Mouse (Mus musculus) lung, embryonic 16.5 days (tissue): ENCODE results near the gene Pde4dip. TPM values are rescaled to one million over a fixed set of nuclear protein-coding genes. Genes with fewer than 3 reads are reported as not detected.

ENCODE experiments used
- ATAC-seq: fragments of 200-750 bp; cut with Nextera tagmentation; 2 replicates; pipeline ENCODE4 v1.8.0; 2017; ENCODE audit warnings: low read depth, mild to moderate bottlenecking, moderate library complexity
- H3K27ac ChIP-seq: fragments of 300-500 bp; sonication (generic); 2 replicates; pipeline ENCODE4 v1.5.1; 2014; ENCODE audit warnings: mild to moderate bottlenecking, control low read depth, low read length
- H3K27me3 ChIP-seq: fragments of 300-500 bp; sonication (generic); 2 replicates; pipeline ENCODE4 v1.6.1; 2014; ENCODE audit warnings: low read depth, low read length, mixed read lengths; ENCODE audit not compliant: control insufficient read depth, insufficient read depth
- H3K36me3 ChIP-seq: fragments of 300-500 bp; sonication (generic); 2 replicates; pipeline ENCODE4 v1.6.1; 2014; ENCODE audit warnings: low read length; ENCODE audit not compliant: control insufficient read depth, insufficient read depth
- H3K4me1 ChIP-seq: fragments of 300-500 bp; sonication (generic); replicated peaks from 2 replicates; pipeline ENCODE4 v1.6.1; 2014; ENCODE audit warnings: low read length, mixed read lengths; ENCODE audit not compliant: control insufficient read depth, insufficient read depth
- H3K4me2 ChIP-seq: fragments of 300-500 bp; sonication (generic); 2 replicates; pipeline ENCODE4 v1.6.1; 2014; ENCODE audit warnings: low read depth, low read length, control low read depth
- H3K4me3 ChIP-seq: fragments of 300-500 bp; sonication (generic); 2 replicates; pipeline ENCODE4 v1.5.1; 2014; ENCODE audit warnings: mild to moderate bottlenecking, low read length, control low read depth
- H3K9ac ChIP-seq: fragments of 300-500 bp; sonication (generic); 2 replicates; pipeline ENCODE4 v1.6.1; 2014; ENCODE audit warnings: low read length, control low read depth
- H3K9me3 ChIP-seq: fragments of 300-500 bp; sonication (generic); 2 replicates; pipeline ENCODE4 v1.6.1; 2016; ENCODE audit warnings: low read length; ENCODE audit not compliant: control insufficient read depth
- WGBS: fragments of 180-500 bp; shearing (Covaris S2); extraction: QIAGEN DNeasy Blood & Tissue Kit; methylation state at CpG from one replicate; pipeline ENCODE4 v1.1.7; 2014; 5-methylcytosine and 5-hydroxymethylcytosine counted together
- polyA plus RNA-seq: library from polyadenylated mRNA; unstranded; fragments of >200 nt; fragmentation: Nextera tagmentation; extraction: Ambion mirVana; gene quantifications from 2 replicates; pipeline ENCODE4 v1.2.1, GENCODE M21; 2015

Gene Pde4dip
- polyA plus RNA-seq, 1 experiment from 2014 or later: 18.9 TPM

- Histone ChIP-seq H3K9ac (no peak overlapping the region), H3K4me3 (no peak overlapping the region), H3K4me1 (no peaks in the 10 kb centered on the region), H3K27me3 (no peaks in the 10 kb centered on the region), H3K9me3 (no peaks in the 10 kb centered on the region), H3K27ac (no peak overlapping the region), H3K4me2 (no peak overlapping the region), H3K36me3 (no peaks in the 10 kb centered on the region)
- WGBS: 33% methylated on average over 1 of the region's 1 CpGs
- no peak for ATAC-seq
These were observed 53.9 kb downstream of the Pde4dip start for GRCm38 (mm10) chr3:97834625-97835024.

- Histone ChIP-seq H3K27ac (no peak overlapping the region), H3K4me2 (no peak overlapping the region), H3K4me3 (no peak overlapping the region), H3K9me3 (no peaks in the 10 kb centered on the region), H3K9ac (no peak overlapping the region), H3K36me3 (no peaks in the 10 kb centered on the region), H3K4me1 (no peaks in the 10 kb centered on the region), H3K27me3 (no peaks in the 10 kb centered on the region)
- whole genome bisulfite sequencing: 66% methylated on average over 15 of the region's 15 CpGs
- ATAC-seq: no peak
These were observed 56.8 kb downstream of the Pde4dip start for GRCm38 (mm10) chr3:97831564-97832320.

DNA sequence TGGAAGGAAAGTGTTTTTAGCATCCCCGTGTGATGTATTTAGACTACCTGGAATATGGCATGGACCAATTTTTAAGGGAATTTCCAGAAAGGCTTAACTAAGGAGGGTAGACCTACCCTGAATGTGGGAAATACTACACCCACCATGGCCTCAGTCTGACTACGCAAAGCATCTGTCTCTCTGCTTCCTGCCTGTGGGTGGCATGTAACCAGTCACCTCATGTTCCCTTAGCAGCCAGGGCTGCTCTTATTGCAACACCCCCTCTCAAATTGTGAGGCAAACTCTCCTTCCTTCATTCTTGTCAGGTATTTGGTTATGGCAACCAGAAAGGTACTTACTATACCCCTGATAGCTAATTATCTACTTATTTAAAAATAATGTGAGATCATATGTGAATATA, 57.9 kb downstream of the Pde4dip start:
- 72% methylated on average over 2 of the region's 2 CpGs for WGBS
- ATAC-seq: no peak
- Histone ChIP-seq H3K9ac (no peak overlapping the region), H3K27me3 (no peaks in the 10 kb centered on the region), H3K27ac (no peak overlapping the region), H3K4me2 (no peak overlapping the region), H3K4me3 (no peak overlapping the region), H3K36me3 (no peaks in the 10 kb centered on the region), H3K9me3 (no peaks in the 10 kb centered on the region), H3K4me1 (no peaks in the 10 kb centered on the region)

- Histone ChIP-seq H3K4me2 (no peak overlapping the region), H3K27me3 (no peaks in the 10 kb centered on the region; the same call in 1 of the 2 replicates), H3K36me3 (no peaks in the 10 kb centered on the region), H3K4me1 (no peaks in the 10 kb centered on the region), H3K9me3 (no peaks in the 10 kb centered on the region), H3K27ac (no peak overlapping the region), H3K9ac (no peak overlapping the region), H3K4me3 (no peak overlapping the region)
- 52% methylated on average over 2 of the region's 2 CpGs for WGBS
- ATAC-seq: no peak
These were observed 58.4 kb downstream of the Pde4dip start for GRCm38 (mm10) chr3:97830122-97830521.

- WGBS: 93% methylated on average over 4 of the region's 4 CpGs
These were observed 60.2 kb downstream of the Pde4dip start for GRCm38 (mm10) chr3:97828286-97828685.

GRCm38 (mm10) chr3:97825246-97825645, 63.3 kb downstream of the Pde4dip start:
- Histone ChIP-seq H3K4me1 (0 out of 2 replicates have a peak, but pooled peaks cover 3% of the 10 kb centered on the region), H3K27ac (no peak overlapping the region), H3K4me2 (no peak overlapping the region), H3K36me3 (no peaks in the 10 kb centered on the region), H3K9me3 (no peaks in the 10 kb centered on the region), H3K9ac (no peak overlapping the region), H3K4me3 (no peak overlapping the region), H3K27me3 (peaks cover 7% of the 10 kb centered on the region; the same call in 1 of the 2 replicates)
- WGBS: 29% methylated on average over 3 of the region's 3 CpGs
- ATAC-seq: no peak

More at GRCm38 (mm10) chr3:97828286-97828685, 60.2 kb downstream of the Pde4dip start:
- Histone ChIP-seq H3K36me3 (no peaks in the 10 kb centered on the region), H3K9me3 (no peaks in the 10 kb centered on the region), H3K4me3 (no peak overlapping the region), H3K4me2 (no peak overlapping the region), H3K27me3 (peaks cover 3% of the 10 kb centered on the region; the same call in 1 of the 2 replicates), H3K9ac (no peak overlapping the region), H3K4me1 (0 out of 2 replicates have a peak, but pooled peaks cover 3% of the 10 kb centered on the region), H3K27ac (no peak overlapping the region)
- no peak for ATAC-seq

DNA sequence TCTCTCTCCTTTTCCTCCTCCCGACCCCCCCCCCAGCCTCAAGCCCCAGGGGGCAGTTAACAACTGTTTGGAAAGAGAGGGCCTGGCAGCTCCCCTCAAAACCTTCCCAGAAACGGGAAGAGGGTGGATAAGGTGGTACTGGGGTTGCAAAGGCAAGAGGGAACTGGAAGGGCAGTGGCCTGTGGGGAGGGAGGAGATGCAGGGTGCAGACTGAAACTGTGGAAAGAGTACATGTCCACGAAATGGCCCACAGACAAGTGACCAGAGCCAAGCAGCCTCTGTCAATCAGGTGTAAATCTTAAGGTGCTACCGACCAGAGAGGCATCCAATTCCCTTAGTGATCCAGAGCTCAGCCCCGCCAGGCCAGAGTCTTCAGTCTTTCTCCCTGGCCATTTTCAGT, 63.8 kb downstream of the Pde4dip start:
- Histone ChIP-seq H3K4me1 (0 out of 2 replicates have a peak, but pooled peaks cover 3% of the 10 kb centered on the region), H3K4me3 (peak overlapping the region; percentile 52), H3K27ac (no peak overlapping the region), H3K9ac (no peak overlapping the region), H3K36me3 (no peaks in the 10 kb centered on the region), H3K9me3 (no peaks in the 10 kb centered on the region), H3K4me2 (peak overlapping the region; percentile 87), H3K27me3 (peaks cover 7% of the 10 kb centered on the region; the same call in 1 of the 2 replicates)
- ATAC-seq: 0 out of 2 replicates have a peak, but pooled peaks have one; percentile 14
- 3% methylated on average over 4 of the region's 5 CpGs for WGBS

- Histone ChIP-seq H3K9ac (peak overlapping the region; percentile 65), H3K9me3 (no peaks in the 10 kb centered on the region), H3K36me3 (no peaks in the 10 kb centered on the region), H3K27me3 (peaks cover 7% of the 10 kb centered on the region; the same call in 1 of the 2 replicates), H3K27ac (0 out of 2 replicates have a peak overlapping the region, but pooled peaks have one; percentile 44), H3K4me2 (peak overlapping the region; percentile 87), H3K4me1 (0 out of 2 replicates have a peak, but pooled peaks cover 3% of the 10 kb centered on the region), H3K4me3 (peak overlapping the region; percentile 52)
- under 1% methylated on average over 29 of the region's 29 CpGs for WGBS
- peak; percentile 74 for ATAC-seq
These were observed 64.3 kb downstream of the Pde4dip start for GRCm38 (mm10) chr3:97824011-97824711.

- 27% methylated on average over 6 of the region's 6 CpGs for WGBS
- no peak overlapping the region for H3K27ac ChIP-seq
- H3K4me3 ChIP-seq: no peak overlapping the region
- peak overlapping the region; percentile 87; the same call in 1 of the 2 replicates for H3K4me2 ChIP-seq
- H3K4me1 ChIP-seq: 0 out of 2 replicates have a peak, but pooled peaks cover 3% of the 10 kb centered on the region
- peaks cover 7% of the 10 kb centered on the region; the same call in 1 of the 2 replicates for H3K27me3 ChIP-seq
- no peak overlapping the region for H3K9ac ChIP-seq
- ATAC-seq: no peak
- H3K9me3 ChIP-seq: no peaks in the 10 kb centered on the region
- H3K36me3 ChIP-seq: no peaks in the 10 kb centered on the region
These were observed 65.1 kb downstream of the Pde4dip start for GRCm38 (mm10) chr3:97823438-97823837.
